Mouse (Mus musculus) layer of hippocampus, adult 2 months (tissue): ENCODE results near the gene Moxd1. TPM values are rescaled to one million over a fixed set of nuclear protein-coding genes. Genes with fewer than 3 reads are reported as not detected.

Source experiments
- DNase-seq, 2 experiments: peaks; one replicate each; pipeline ENCODE4 v3.0.0; 2022; ENCODE audit warnings: low spot score in 2 of 2
- H3K27ac ChIP-seq: fragments of 200-600 bp; 2 replicates; pipeline ENCODE4 v1.8.1; 2022
- H3K4me3 ChIP-seq: fragments of 200-600 bp; 2 replicates; pipeline ENCODE4 v1.8.1; 2022; ENCODE audit warnings: mild to moderate bottlenecking
- CTCF ChIP-seq: fragments of 200-600 bp; conservative IDR thresholded peaks from 2 replicates; pipeline ENCODE4 v1.8.1; 2022; ENCODE audit warnings: antibody characterized with exemption, mild to moderate bottlenecking, moderate library complexity
- total RNA-seq, 2 experiments: library from RNA; stranded (reverse); gene quantifications; 2 replicates each; pipeline ENCODE4 v1.2.3; 2021

Gene Moxd1
- total RNA-seq, 2 experiments from 2014 or later, result 10.8 to 15.8 TPM

GRCm38 (mm10) chr10:24232281-24232680 is 9.0 kb downstream of the Moxd1 start:
- DNase-seq, result no peak
- Histone ChIP-seq H3K4me3 (no peak overlapping the region), H3K27ac (no peak overlapping the region)
- no peak for TF ChIP-seq CTCF

GRCm38 (mm10) chr10:24235426-24236283 is 12.3 kb downstream of the Moxd1 start:
- Histone ChIP-seq H3K27ac (no peak overlapping the region), H3K4me3 (peak overlapping the region; percentile 40)
- no peak for TF ChIP-seq CTCF
- DNase-seq, result no peak

GRCm38 (mm10) chr10:24246815-24247214 is 23.5 kb downstream of the Moxd1 start:
- Histone ChIP-seq H3K27ac (no peak overlapping the region), H3K4me3 (no peak overlapping the region)
- DNase-seq, result no peak
- TF ChIP-seq CTCF, result no peak

GRCm38 (mm10) chr10:24248116-24248515 is 24.8 kb downstream of the Moxd1 start:
- Histone ChIP-seq H3K4me3 (no peak overlapping the region), H3K27ac (no peak overlapping the region)
- no peak for TF ChIP-seq CTCF
- no peak for DNase-seq

GRCm38 (mm10) chr10:24251631-24252030 is 28.3 kb downstream of the Moxd1 start:
- no peak for DNase-seq
- Histone ChIP-seq H3K4me3 (no peak overlapping the region), H3K27ac (no peak overlapping the region)
- TF ChIP-seq CTCF, result no peak

- no peak for TF ChIP-seq CTCF
- H3K4me3 ChIP-seq, result no peak overlapping the region
- H3K27ac ChIP-seq, result no peak overlapping the region
- no peak for DNase-seq
These were observed 34.8 kb downstream of the Moxd1 start for GRCm38 (mm10) chr10:24258150-24258549.

- Histone ChIP-seq H3K4me3 (no peak overlapping the region), H3K27ac (no peak overlapping the region)
- no peak for DNase-seq
- TF ChIP-seq CTCF, result no peak
These were observed 35.6 kb downstream of the Moxd1 start for GRCm38 (mm10) chr10:24258885-24259284.

GRCm38 (mm10) chr10:24259794-24260590 is 36.7 kb downstream of the Moxd1 start:
- no peak overlapping the region for H3K27ac ChIP-seq
- no peak overlapping the region for H3K4me3 ChIP-seq
- TF ChIP-seq CTCF, result no peak
- DNase-seq, result no peak

- DNase-seq, result no peak
- H3K4me3 ChIP-seq, result no peak overlapping the region
- no peak overlapping the region for H3K27ac ChIP-seq
- TF ChIP-seq CTCF, result no peak
These were observed 44.2 kb downstream of the Moxd1 start for GRCm38 (mm10) chr10:24267520-24267919.

- no peak for TF ChIP-seq CTCF
- H3K27ac ChIP-seq, result peak overlapping the region; percentile 36; the same call in 1 of the 2 replicates
These were observed 47.8 kb downstream of the Moxd1 start for GRCm38 (mm10) chr10:24271077-24271637.

GRCm38 (mm10) chr10:24276211-24276610 is 52.9 kb downstream of the Moxd1 start:
- no peak overlapping the region for H3K4me3 ChIP-seq
- DNase-seq, result no peak
- H3K27ac ChIP-seq, result no peak overlapping the region
- no peak for TF ChIP-seq CTCF

More at GRCm38 (mm10) chr10:24271077-24271637, 47.8 kb downstream of the Moxd1 start:
- no peak overlapping the region for H3K4me3 ChIP-seq
- DNase-seq, result no peak

- Histone ChIP-seq H3K4me3 (no peak overlapping the region), H3K27ac (no peak overlapping the region)
- no peak for TF ChIP-seq CTCF
- no peak for DNase-seq
These were observed 59.3 kb downstream of the Moxd1 start for GRCm38 (mm10) chr10:24282650-24283049.

- no peak overlapping the region for H3K27ac ChIP-seq
- TF ChIP-seq CTCF, result no peak
- no peak overlapping the region for H3K4me3 ChIP-seq
- no peak for DNase-seq
These were observed 68.3 kb downstream of the Moxd1 start for GRCm38 (mm10) chr10:24291611-24292010.

GRCm38 (mm10) chr10:24292671-24293070 is 69.4 kb downstream of the Moxd1 start:
- TF ChIP-seq CTCF, result no peak
- H3K27ac ChIP-seq, result no peak overlapping the region
- no peak for DNase-seq
- no peak overlapping the region for H3K4me3 ChIP-seq
